Mouse (Mus musculus): ENCODE data around the gene Ndufs3. TPM values are rescaled to one million over a fixed set of nuclear protein-coding genes. Genes with fewer than 3 reads are reported as not detected.

Ndufs3 gene
- polyA plus RNA-seq, 1 experiment from 2014 or later = 251 TPM

DNA sequence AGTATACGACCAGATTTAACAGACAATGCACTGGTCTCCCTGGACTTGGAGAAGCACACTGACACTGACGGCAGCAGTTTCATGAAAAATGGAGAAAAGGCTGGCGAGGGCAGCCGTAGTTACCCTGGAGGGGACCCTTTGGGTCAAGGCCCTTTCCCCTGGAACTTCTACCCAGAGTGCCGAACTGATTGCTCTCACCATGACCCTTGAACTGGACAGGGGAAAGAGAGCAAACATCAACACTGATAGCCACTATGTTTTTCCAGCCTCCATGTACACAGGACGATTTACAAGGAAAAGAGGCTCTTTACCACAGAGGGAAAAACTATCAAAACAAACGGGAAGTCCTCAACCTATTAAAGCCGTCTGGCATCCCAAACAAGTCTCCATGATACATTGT lies 27.2 kb upstream of the Ndufs3 start:
- WGBS = 42% methylated on average over 8 of the region's 8 CpGs

DNA sequence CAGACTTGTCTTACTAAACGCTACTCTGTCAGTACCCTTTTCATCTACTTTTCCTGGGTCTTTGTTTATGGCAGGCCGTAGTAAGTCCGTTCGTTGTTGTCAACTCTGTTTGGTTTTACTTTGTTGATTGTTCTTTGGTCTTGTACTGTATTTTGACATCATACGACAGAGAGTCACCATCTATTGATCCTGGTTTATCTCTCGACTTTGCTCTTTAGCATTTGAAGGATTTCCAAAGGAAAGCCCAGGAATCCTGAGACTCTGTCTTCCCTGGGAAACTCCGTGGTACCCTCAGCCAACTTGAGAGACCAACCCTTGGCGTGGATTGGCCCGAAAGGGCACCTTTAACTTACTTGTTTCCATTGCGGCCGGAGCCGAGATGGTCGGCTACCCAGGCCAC lies 23.9 kb upstream of the Ndufs3 start:
- Histone ChIP-seq H3K27me3 (ENCODE audit: insufficient read depth, low read length) (no peaks in the 10 kb centered on the region), H3K4me2 (replicated peaks; ENCODE audit: low read depth, low read length) (no peak overlapping the region), H3K9ac (replicated peaks; ENCODE audit: low read length) (no peak overlapping the region), H3K36me3 (ENCODE audit: insufficient read depth, low read length) (no peaks in the 10 kb centered on the region), H3K27ac (ENCODE audit: low read length) (no peak overlapping the region), H3K4me3 (ENCODE audit: low read length) (no peak overlapping the region), H3K9me3 (ENCODE audit: low read length) (no peaks in the 10 kb centered on the region), H3K4me1 (ENCODE audit: insufficient read depth, low read length) (no peaks in the 10 kb centered on the region)
- WGBS = 88% methylated on average over 13 of the region's 13 CpGs
- ATAC-seq (ENCODE audit: low FRiP score, low TSS enrichment) = no peak

More for the DNA sequence above, 27.2 kb upstream of the Ndufs3 start:
- H3K27me3 ChIP-seq (ENCODE audit: insufficient read depth, low read length) = no peaks in the 10 kb centered on the region
- H3K4me3 ChIP-seq (ENCODE audit: low read length) = no peak overlapping the region
- no peaks in the 10 kb centered on the region for H3K9me3 ChIP-seq (ENCODE audit: low read length)
- no peak overlapping the region for H3K9ac ChIP-seq (replicated peaks; ENCODE audit: low read length)
- ATAC-seq (ENCODE audit: low FRiP score, low TSS enrichment) = no peak
- no peak overlapping the region for H3K27ac ChIP-seq (ENCODE audit: low read length)
- H3K4me2 ChIP-seq (replicated peaks; ENCODE audit: low read depth, low read length) = no peak overlapping the region
- H3K36me3 ChIP-seq (ENCODE audit: insufficient read depth, low read length) = no peaks in the 10 kb centered on the region
- H3K4me1 ChIP-seq (ENCODE audit: insufficient read depth, low read length) = no peaks in the 10 kb centered on the region

DNA sequence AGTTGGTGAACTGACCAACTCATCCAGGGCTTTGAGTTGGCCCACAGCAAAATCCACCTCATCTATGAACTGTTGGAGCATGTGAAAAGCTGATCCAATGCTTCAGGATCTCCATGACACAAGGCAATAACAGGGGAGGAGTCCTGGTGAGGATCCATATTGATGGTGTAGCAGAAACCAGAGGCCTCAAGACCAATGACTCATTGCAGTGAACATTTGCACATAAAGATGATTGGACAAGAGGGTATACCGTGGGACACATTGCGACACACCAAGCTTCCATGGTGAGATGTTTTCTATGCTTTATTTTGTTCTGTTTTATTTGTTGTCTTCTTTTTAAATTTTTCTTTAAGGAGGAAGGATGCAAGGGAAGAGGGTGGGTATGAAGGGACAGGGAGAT lies 18.0 kb upstream of the Ndufs3 start:
- 88% methylated on average over 2 of the region's 2 CpGs for WGBS
- ATAC-seq (ENCODE audit: low FRiP score, low TSS enrichment) = no peak
- Histone ChIP-seq H3K4me3 (ENCODE audit: low read length) (no peak overlapping the region), H3K36me3 (ENCODE audit: insufficient read depth, low read length) (no peaks in the 10 kb centered on the region), H3K4me1 (ENCODE audit: insufficient read depth, low read length) (peaks cover 6% of the 10 kb centered on the region; the same call in 1 of the 2 replicates), H3K9ac (replicated peaks; ENCODE audit: low read length) (no peak overlapping the region), H3K9me3 (ENCODE audit: low read length) (no peaks in the 10 kb centered on the region), H3K27ac (ENCODE audit: low read length) (no peak overlapping the region), H3K4me2 (replicated peaks; ENCODE audit: low read depth, low read length) (no peak overlapping the region), H3K27me3 (ENCODE audit: insufficient read depth, low read length) (no peaks in the 10 kb centered on the region)

DNA sequence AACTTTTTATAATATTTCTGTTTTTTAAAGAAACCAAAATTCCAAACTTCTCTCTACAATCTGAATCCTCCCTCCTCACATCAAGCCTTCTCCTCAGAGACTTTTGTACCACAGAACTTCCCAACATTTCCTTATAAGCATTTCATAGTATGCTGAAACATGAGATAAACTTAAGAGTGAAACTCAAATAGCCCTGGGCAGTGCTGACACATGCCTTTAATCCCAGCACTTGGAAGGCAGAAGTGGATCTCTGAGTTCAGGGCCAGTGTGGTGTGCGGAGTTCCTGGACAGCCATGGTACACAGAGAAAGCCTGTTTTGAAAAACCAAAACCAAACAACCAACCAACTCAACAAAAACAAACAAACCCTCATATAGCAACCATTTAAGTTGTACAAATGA lies 16.6 kb upstream of the Ndufs3 start:
- H3K36me3 ChIP-seq (ENCODE audit: insufficient read depth, low read length) = no peaks in the 10 kb centered on the region
- no peak for ATAC-seq (ENCODE audit: low FRiP score, low TSS enrichment)
- H3K4me1 ChIP-seq (ENCODE audit: insufficient read depth, low read length) = peaks cover 14% of the 10 kb centered on the region
- no peak overlapping the region for H3K4me3 ChIP-seq (ENCODE audit: low read length)
- H3K27me3 ChIP-seq (ENCODE audit: insufficient read depth, low read length) = no peaks in the 10 kb centered on the region
- WGBS = 95% methylated on average over 1 of the region's 1 CpGs
- H3K4me2 ChIP-seq (replicated peaks; ENCODE audit: low read depth, low read length) = no peak overlapping the region
- no peak overlapping the region for H3K27ac ChIP-seq (ENCODE audit: low read length)
- no peak overlapping the region for H3K9ac ChIP-seq (replicated peaks; ENCODE audit: low read length)
- no peaks in the 10 kb centered on the region for H3K9me3 ChIP-seq (ENCODE audit: low read length)

DNA sequence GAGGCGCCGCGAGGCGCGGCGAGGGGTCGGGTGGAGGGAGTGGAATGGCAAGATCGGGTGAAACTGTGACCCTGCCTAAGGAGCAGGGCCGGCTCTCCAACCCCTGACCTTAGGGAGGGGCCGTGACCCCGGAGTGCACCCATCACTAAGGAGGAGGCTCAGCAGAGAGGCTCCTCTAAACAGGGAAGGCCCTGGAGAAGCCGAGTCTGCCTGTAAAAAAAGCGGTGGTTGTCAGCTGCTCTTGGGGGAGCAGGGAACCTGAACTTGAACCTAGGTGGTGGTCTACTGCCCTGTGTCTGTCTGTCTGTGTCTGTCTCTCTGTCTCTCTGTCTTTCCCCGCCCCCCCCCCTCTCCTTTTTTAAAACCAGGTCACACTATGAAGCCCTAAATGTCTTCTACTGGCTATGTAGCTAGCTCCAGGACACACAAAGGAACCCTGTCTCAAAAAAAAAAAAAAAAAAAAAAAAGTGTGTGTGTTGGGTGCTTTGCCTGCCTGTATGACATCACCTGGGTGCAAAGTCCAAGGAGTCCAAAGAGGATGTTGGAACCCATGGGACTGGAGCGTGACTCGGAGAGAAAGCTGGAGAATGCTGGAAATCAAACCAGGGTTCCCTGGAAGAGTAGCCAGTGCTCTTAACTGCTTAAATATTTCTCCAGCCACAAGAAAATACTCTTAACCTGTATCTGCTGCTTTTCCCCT lies 13.5 kb upstream of the Ndufs3 start:
- WGBS = 10% methylated on average over 16 of the region's 16 CpGs
- Histone ChIP-seq H3K9me3 (ENCODE audit: low read length) (no peaks in the 10 kb centered on the region), H3K27me3 (ENCODE audit: insufficient read depth, low read length) (no peaks in the 10 kb centered on the region), H3K4me1 (ENCODE audit: insufficient read depth, low read length) (peaks cover 24% of the 10 kb centered on the region), H3K27ac (ENCODE audit: low read length) (peak overlapping the region; percentile 97), H3K9ac (replicated peaks; ENCODE audit: low read length) (peak overlapping the region; percentile 99), H3K36me3 (ENCODE audit: insufficient read depth, low read length) (peaks cover 5% of the 10 kb centered on the region), H3K4me3 (ENCODE audit: low read length) (peak overlapping the region; percentile 74), H3K4me2 (replicated peaks; ENCODE audit: low read depth, low read length) (peak overlapping the region; percentile 90)
- peak; percentile 73 for ATAC-seq (ENCODE audit: low FRiP score, low TSS enrichment)

DNA sequence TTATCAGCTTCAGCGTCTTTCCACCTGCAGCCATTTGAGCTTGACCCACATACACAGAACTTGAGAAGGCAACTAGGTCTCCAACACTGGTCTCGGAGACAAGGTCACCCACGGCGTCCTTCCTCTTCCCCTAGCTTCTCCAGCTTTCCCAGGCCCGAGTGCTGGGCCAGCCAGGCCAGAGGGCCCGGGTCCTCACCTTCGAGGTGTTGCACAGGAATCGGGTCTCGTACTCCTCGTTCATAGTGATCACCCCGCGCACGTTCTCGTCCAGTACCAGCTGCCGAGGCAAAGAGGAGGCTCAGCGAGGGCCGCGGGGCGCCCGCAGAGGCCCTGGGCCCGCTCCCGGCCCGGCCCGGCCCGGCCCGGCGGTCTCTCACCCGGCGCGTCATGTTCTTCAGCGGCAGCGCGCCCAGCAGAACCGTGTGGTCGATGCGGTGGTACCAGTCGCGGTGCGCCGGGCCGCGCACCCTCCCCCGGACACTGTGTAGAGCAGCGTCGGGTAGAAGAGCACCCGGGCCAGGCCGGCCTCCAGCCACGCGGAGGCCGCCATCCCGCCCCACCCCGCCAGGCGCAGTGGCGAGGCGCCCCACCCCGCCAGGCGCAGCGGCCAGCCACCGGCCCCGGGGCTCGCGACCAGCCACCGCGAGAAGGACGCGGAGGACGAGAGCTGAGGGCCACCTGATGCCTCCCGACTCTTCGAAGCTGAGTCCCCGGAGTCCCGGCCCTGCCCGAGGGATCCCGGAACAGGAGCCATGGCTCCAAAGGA lies 12.8 kb upstream of the Ndufs3 start:
- peak overlapping the region; percentile 90 for H3K4me2 ChIP-seq (replicated peaks; ENCODE audit: low read depth, low read length)
- under 1% methylated on average over 72 of the region's 73 CpGs for WGBS
- peaks cover 11% of the 10 kb centered on the region for H3K36me3 ChIP-seq (ENCODE audit: insufficient read depth, low read length)
- H3K27me3 ChIP-seq (ENCODE audit: insufficient read depth, low read length) = no peaks in the 10 kb centered on the region
- peaks cover 24% of the 10 kb centered on the region for H3K4me1 ChIP-seq (ENCODE audit: insufficient read depth, low read length)
- H3K9ac ChIP-seq (replicated peaks; ENCODE audit: low read length) = peak overlapping the region; percentile 99
- no peaks in the 10 kb centered on the region for H3K9me3 ChIP-seq (ENCODE audit: low read length)
- H3K4me3 ChIP-seq (ENCODE audit: low read length) = peak overlapping the region; percentile 74
- peak; percentile 91 for ATAC-seq (ENCODE audit: low FRiP score, low TSS enrichment)
- H3K27ac ChIP-seq (ENCODE audit: low read length) = peak overlapping the region; percentile 97

DNA sequence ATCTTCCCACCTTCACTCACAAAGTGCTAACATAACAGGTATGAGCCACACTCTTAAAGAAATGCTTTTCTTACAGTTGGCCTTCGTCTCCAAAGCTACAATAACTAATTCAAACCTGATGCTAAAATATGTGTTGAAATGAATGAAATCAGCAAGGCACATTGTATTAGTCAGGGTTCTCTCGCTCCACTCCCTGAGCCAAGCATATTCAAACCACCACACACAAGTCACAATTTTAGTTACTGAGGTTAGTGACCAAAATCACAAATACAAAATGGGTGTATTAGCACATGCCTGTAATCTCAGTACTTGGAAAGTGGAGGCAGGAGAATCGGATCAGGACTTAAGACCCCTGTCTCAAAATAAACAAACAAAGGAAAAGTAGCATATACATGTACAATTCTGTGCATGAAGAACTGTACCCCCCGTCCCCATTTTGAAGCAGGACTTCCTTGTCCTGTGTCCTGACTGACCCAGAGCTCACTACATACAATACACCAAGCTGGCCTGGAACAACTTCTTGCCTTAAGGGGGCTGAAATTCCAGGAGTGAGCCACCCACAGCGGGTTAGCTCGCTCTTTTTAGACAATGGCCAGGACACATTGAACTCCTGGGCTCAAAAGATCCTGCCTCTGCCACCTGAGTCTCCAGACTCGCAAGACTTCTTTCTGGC lies 12.1 kb upstream of the Ndufs3 start:
- Histone ChIP-seq H3K36me3 (ENCODE audit: insufficient read depth, low read length) (peaks cover 11% of the 10 kb centered on the region), H3K9me3 (ENCODE audit: low read length) (no peaks in the 10 kb centered on the region), H3K9ac (replicated peaks; ENCODE audit: low read length) (peak overlapping the region; percentile 99), H3K27ac (ENCODE audit: low read length) (peak overlapping the region; percentile 97), H3K4me2 (replicated peaks; ENCODE audit: low read depth, low read length) (peak overlapping the region; percentile 90), H3K4me3 (ENCODE audit: low read length) (peak overlapping the region; percentile 74), H3K27me3 (ENCODE audit: insufficient read depth, low read length) (no peaks in the 10 kb centered on the region), H3K4me1 (ENCODE audit: insufficient read depth, low read length) (peaks cover 24% of the 10 kb centered on the region)
- whole genome bisulfite sequencing = 24% methylated on average over 7 of the region's 7 CpGs
- peak; percentile 41; the same call in 1 of the 2 replicates for ATAC-seq (ENCODE audit: low FRiP score, low TSS enrichment)

DNA sequence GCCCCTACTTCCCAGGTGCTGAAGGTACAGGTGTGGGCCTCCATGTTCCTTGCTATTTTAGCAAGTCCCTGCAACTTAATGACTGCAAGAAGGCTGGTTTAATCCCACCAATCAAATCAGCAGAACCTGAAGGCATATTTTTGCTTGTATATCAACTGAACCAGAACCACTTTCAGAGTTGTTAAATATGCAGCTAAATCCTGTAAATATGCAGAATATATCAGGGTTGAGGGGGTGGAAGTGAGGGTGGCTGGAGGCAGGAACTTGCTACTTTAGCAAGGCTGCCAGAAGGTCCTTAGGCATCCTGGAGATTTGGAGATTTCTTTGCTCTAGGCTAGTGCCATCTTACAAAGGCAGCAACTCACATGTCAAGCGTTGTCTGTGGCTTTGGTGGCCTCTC lies 10.9 kb upstream of the Ndufs3 start:
- H3K27ac ChIP-seq (ENCODE audit: low read length) = no peak overlapping the region
- H3K9me3 ChIP-seq (ENCODE audit: low read length) = no peaks in the 10 kb centered on the region
- peak overlapping the region; percentile 90; the same call in 1 of the 2 replicates for H3K4me2 ChIP-seq (replicated peaks; ENCODE audit: low read depth, low read length)
- H3K27me3 ChIP-seq (ENCODE audit: insufficient read depth, low read length) = no peaks in the 10 kb centered on the region
- ATAC-seq (ENCODE audit: low FRiP score, low TSS enrichment) = no peak
- H3K4me3 ChIP-seq (ENCODE audit: low read length) = no peak overlapping the region
- no peak overlapping the region for H3K9ac ChIP-seq (replicated peaks; ENCODE audit: low read length)
- peaks cover 24% of the 10 kb centered on the region for H3K4me1 ChIP-seq (ENCODE audit: insufficient read depth, low read length)
- peaks cover 21% of the 10 kb centered on the region for H3K36me3 ChIP-seq (ENCODE audit: insufficient read depth, low read length)
- WGBS = 85% methylated on average over 1 of the region's 1 CpGs

DNA sequence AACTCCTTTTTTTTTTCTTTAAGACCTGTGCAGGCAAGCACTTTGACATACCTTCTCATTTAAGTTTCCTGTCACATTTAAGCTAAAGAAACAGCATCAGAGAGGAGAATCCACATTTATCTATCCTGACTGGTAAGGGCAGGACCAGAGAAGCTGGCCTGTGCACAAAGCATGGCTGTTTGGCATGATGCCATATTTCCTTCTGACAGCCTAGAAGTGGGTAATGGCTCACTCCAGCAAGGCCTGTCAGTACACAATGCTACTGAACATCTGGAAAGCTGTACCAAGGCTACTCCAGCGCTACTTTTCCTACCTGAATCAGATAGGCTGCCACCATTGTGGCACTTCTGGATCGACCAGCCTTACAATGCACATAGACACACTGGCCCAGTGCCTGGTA lies 9.0 kb upstream of the Ndufs3 start:
- Histone ChIP-seq H3K4me3 (ENCODE audit: low read length) (no peak overlapping the region), H3K9ac (replicated peaks; ENCODE audit: low read length) (no peak overlapping the region), H3K4me1 (ENCODE audit: insufficient read depth, low read length) (peaks cover 24% of the 10 kb centered on the region), H3K9me3 (ENCODE audit: low read length) (no peaks in the 10 kb centered on the region), H3K36me3 (ENCODE audit: insufficient read depth, low read length) (peaks cover 34% of the 10 kb centered on the region), H3K27me3 (ENCODE audit: insufficient read depth, low read length) (no peaks in the 10 kb centered on the region), H3K27ac (ENCODE audit: low read length) (no peak overlapping the region), H3K4me2 (replicated peaks; ENCODE audit: low read depth, low read length) (no peak overlapping the region)
- 94% methylated on average over 2 of the region's 2 CpGs for WGBS
- no peak for ATAC-seq (ENCODE audit: low FRiP score, low TSS enrichment)

Measured in kidney, embryonic 16.5 days (tissue).